Mouse (Mus musculus) neural tube, embryonic 14.5 days (tissue): ENCODE data around the gene Tmem110. TPM values are rescaled to one million over a fixed set of nuclear protein-coding genes. Genes with fewer than 3 reads are reported as not detected.

ENCODE experiments used
- ATAC-seq: fragments of 200-750 bp; cut with Nextera tagmentation; 2 replicates; pipeline ENCODE4 v1.8.0; 2017; ENCODE audit warnings: low read depth, mild to moderate bottlenecking, moderate TSS enrichment, moderate library complexity
- H3K27ac ChIP-seq: fragments of 300-500 bp; sonication (generic); 2 replicates; pipeline ENCODE4 v1.5.1; 2014; ENCODE audit warnings: low read depth, mild to moderate bottlenecking, control low read depth, low read length, moderate library complexity, mixed read lengths
- H3K27me3 ChIP-seq: fragments of 300-500 bp; sonication (generic); 2 replicates; pipeline ENCODE4 v1.6.1; 2014; ENCODE audit warnings: low read length; ENCODE audit not compliant: control insufficient read depth, insufficient read depth
- H3K36me3 ChIP-seq: fragments of 300-500 bp; sonication (generic); 2 replicates; pipeline ENCODE4 v1.6.1; 2014; ENCODE audit warnings: low read length, mixed read lengths; ENCODE audit not compliant: control insufficient read depth, insufficient read depth
- H3K4me1 ChIP-seq: fragments of 300-500 bp; sonication (generic); 2 replicates; pipeline ENCODE4 v1.6.1; 2014; ENCODE audit warnings: low read length; ENCODE audit not compliant: control insufficient read depth, insufficient read depth
- H3K4me2 ChIP-seq: fragments of 300-500 bp; sonication (generic); 2 replicates; pipeline ENCODE4 v1.6.1; 2014; ENCODE audit warnings: mild to moderate bottlenecking, low read depth, low read length, control low read depth
- H3K4me3 ChIP-seq: fragments of 300-500 bp; sonication (generic); 2 replicates; pipeline ENCODE4 v1.5.1; 2014; ENCODE audit warnings: low read depth, low read length, control low read depth, mixed read lengths
- H3K9ac ChIP-seq: fragments of 300-500 bp; sonication (generic); replicated peaks from 2 replicates; pipeline ENCODE4 v1.6.1; 2014; ENCODE audit warnings: low read depth, mild to moderate bottlenecking, control low read depth, low read length, mixed read lengths
- H3K9me3 ChIP-seq: fragments of 300-500 bp; sonication (generic); 2 replicates; pipeline ENCODE4 v1.6.1; 2016; ENCODE audit warnings: low read length; ENCODE audit not compliant: control insufficient read depth
- WGBS: fragments of 180-500 bp; shearing (Covaris S2); extraction: QIAGEN DNeasy Blood & Tissue Kit; methylation state at CpG from one replicate; pipeline ENCODE4 v1.1.7; 2014; 5-methylcytosine and 5-hydroxymethylcytosine counted together
- polyA plus RNA-seq: library from polyadenylated mRNA; unstranded; fragments of >200 nt; fragmentation: Nextera tagmentation; extraction: Ambion mirVana; gene quantifications from 2 replicates; pipeline ENCODE4 v1.2.1, GENCODE M21; 2014

Tmem110 gene
- polyA plus RNA-seq, 1 experiment from 2014 or later: 19.3 TPM

DNA sequence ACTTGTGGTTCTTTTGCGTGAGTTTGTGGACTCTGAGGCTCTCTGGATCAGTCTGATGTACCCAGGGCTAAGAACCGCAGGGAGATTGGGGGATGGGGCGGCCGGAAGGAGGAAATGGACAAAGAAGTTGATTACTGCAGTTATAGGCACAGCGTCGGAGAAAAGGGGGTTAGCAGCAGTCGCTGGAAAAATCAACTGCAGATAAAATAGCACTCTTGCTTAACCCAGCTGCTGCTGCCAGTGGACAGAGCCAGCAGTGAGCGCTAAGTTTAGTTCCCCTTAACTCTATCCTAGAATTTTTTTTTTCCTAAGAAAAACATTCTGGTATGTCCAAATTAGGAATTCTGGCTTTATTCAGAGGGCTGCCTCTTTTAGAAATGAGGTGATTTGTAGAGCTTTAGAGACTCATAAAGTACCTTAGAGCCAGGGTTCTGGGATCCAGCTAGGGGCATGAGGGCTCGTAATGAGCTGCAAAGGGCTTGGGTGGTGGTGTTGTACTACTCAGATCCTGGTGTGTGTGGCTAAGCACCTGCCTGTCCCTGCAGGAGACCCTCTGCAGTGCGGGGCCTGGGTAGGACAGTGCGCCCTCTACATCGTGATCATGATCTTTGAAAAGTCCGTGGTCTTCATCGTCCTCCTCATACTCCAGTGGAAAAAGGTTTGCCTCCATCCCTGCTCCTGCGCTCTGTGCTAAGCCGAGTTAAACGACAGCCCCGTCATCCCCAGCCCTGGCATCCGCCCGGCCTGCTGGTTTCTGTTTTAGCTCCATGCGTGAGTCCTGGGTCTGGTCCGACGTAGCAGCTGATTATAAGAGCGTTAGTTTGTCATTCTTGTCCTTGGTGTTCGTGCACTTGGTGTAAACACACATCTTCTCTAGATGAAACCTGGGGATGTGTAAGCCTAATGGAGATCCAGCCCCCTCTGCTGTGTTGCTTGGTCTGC is 45.1 kb downstream of the Tmem110 start:
- Histone ChIP-seq H3K9me3 (no peaks in the 10 kb centered on the region), H3K27me3 (no peaks in the 10 kb centered on the region), H3K4me1 (no peaks in the 10 kb centered on the region), H3K9ac (no peak overlapping the region), H3K36me3 (peaks cover 12% of the 10 kb centered on the region), H3K4me3 (no peak overlapping the region), H3K27ac (no peak overlapping the region), H3K4me2 (no peak overlapping the region)
- 74% methylated on average over 25 of the region's 25 CpGs for WGBS
- ATAC-seq: no peak

DNA sequence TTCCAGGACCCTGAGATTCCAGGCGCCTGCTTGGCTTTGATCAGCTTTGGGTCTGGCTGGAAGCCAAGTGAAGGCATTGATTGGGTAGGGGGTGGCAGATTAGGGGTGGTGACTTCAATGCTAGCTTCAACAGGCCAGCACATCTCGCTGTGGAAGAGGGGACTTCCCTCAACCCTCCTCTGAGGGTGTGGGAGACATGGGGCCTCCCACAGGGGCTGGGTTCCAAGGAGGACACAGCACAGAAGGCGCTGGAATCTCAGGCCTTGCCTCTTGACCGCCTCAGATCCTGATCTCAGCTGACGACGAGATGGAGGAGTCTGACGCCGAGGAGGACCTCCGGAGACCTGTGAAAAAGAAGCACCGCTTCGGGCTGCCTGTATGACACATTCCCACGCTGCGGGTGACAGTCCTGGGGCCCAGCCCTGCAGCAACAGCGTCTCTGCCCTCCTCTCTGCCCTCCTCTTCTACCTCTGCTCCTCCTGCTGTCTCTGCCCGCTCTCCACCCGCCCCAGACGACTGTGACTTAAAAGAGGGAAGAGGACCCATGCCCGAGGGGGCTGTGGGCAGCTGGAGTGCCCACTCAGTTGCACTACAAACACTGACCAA is 48.8 kb downstream of the Tmem110 start:
- no peak overlapping the region for H3K9ac ChIP-seq
- no peaks in the 10 kb centered on the region for H3K27me3 ChIP-seq
- H3K9me3 ChIP-seq: no peaks in the 10 kb centered on the region
- no peak overlapping the region for H3K27ac ChIP-seq
- ATAC-seq: no peak
- H3K4me2 ChIP-seq: no peak overlapping the region
- 91% methylated on average over 18 of the region's 18 CpGs for WGBS
- H3K4me1 ChIP-seq: no peaks in the 10 kb centered on the region
- peaks cover 13% of the 10 kb centered on the region for H3K36me3 ChIP-seq
- no peak overlapping the region for H3K4me3 ChIP-seq

DNA sequence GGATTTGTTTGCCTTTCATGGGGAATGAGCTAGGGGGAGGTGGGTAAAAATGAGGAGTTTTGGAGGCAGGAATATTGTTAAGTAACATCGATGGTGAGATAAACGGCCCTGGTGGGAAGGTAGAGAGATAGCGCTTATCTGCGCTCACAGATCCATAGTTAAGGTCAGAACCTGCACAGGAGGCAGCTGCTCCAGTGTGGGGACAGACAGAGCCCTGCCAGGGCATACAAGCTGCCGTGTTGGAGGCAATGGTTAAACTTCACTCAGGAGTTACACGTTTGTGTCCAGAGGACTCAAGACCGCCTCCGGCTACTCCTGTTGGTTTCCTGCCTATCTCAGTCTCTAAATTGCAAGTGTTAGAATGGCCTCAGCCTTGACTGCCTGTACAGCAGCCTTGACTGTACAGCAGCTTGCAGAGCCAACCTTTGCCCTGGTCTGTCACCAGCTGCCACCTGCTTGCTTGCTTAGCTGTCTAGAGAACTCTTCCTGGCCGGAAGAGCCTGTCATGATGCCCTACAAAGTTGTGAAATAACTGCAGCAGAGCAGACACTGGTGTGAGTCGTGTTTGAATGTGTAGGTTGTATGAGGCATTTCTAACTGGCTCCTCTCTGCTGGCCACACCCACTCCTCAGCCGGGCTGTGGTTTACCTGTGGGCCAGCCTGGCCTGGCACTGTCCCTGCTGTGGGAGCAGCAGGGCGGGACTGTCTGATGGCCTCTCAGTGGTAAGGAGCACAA is 49.9 kb downstream of the Tmem110 start:
- no peak for ATAC-seq
- Histone ChIP-seq H3K4me1 (no peaks in the 10 kb centered on the region), H3K27ac (no peak overlapping the region), H3K9ac (no peak overlapping the region), H3K4me3 (no peak overlapping the region), H3K36me3 (peaks cover 13% of the 10 kb centered on the region), H3K27me3 (no peaks in the 10 kb centered on the region), H3K9me3 (no peaks in the 10 kb centered on the region), H3K4me2 (no peak overlapping the region)
- WGBS: 93% methylated on average over 12 of the region's 12 CpGs

DNA sequence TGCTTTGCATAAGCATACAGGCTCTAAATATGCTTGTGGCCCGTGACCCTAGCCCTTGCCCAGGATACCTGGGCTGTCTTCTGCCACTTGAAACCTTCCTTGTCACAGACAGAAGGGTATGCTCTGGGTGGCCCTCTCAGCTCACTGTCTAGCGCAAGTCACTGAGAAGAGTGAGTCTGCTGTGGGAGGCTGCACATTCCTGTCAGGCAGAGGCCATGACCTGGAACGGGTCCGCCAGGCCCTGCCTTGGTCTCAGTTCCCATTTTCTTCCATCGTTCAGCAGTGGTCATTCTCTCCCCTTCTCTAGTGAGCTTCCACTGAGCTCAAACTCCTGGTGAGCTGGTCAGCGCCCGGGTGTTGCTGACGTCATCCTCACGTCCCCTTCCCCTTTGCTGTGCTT is 50.6 kb downstream of the Tmem110 start:
- no peaks in the 10 kb centered on the region for H3K27me3 ChIP-seq
- 85% methylated on average over 9 of the region's 9 CpGs for WGBS
- peaks cover 13% of the 10 kb centered on the region for H3K36me3 ChIP-seq
- no peak overlapping the region for H3K4me2 ChIP-seq
- no peaks in the 10 kb centered on the region for H3K9me3 ChIP-seq
- H3K4me3 ChIP-seq: no peak overlapping the region
- H3K4me1 ChIP-seq: no peaks in the 10 kb centered on the region
- H3K9ac ChIP-seq: no peak overlapping the region
- no peak overlapping the region for H3K27ac ChIP-seq
- ATAC-seq: no peak

DNA sequence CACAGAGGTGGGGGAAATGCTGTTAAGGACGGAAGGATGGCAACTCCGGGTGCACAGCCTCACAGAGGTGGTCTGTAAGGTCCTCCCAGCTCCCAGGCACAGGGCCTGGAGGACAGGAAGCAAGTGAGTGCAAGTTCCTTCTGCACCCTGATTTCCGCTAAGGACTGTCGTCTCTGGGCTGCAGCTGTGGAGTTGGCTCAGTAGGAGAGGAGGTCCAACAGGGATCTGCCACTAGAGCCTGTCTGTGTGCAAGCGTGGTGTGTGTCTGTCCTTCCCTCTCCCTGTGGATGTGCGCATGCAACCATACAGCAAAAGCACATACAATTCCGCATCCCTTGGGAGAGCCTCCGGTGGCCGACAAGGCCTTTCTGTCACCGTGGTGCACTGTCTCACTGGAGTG is 51.1 kb downstream of the Tmem110 start:
- ATAC-seq: no peak
- Histone ChIP-seq H3K4me3 (no peak overlapping the region), H3K4me1 (no peaks in the 10 kb centered on the region), H3K9ac (no peak overlapping the region), H3K27me3 (no peaks in the 10 kb centered on the region), H3K4me2 (no peak overlapping the region), H3K9me3 (no peaks in the 10 kb centered on the region), H3K27ac (no peak overlapping the region), H3K36me3 (peaks cover 13% of the 10 kb centered on the region)
- WGBS: 90% methylated on average over 10 of the region's 10 CpGs

DNA sequence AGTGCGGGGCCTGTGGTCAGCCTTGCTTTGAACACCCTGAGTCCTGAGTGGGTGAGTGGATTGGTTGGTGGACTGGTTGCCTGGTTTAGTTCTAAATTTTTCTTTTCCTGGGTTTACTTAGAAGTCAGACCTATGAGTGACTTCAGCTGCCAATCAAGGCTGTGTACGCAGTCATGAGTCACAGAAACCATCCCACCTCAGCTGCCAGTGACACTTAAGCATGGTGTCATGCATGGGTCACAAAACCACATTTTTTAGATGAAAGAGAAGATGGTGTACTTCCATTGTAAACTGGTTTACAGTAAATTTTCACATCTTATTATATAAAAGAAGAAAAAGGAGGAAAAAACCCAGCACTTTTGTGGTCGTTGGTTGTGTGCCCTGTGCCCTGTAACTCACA is 52.4 kb downstream of the Tmem110 start:
- ATAC-seq: no peak
- H3K36me3 ChIP-seq: peaks cover 9% of the 10 kb centered on the region
- H3K9ac ChIP-seq: no peak overlapping the region
- WGBS: 100% methylated on average over 3 of the region's 3 CpGs
- H3K27me3 ChIP-seq: no peaks in the 10 kb centered on the region
- no peaks in the 10 kb centered on the region for H3K4me1 ChIP-seq
- no peaks in the 10 kb centered on the region for H3K9me3 ChIP-seq
- no peak overlapping the region for H3K4me3 ChIP-seq
- H3K4me2 ChIP-seq: no peak overlapping the region
- H3K27ac ChIP-seq: no peak overlapping the region

DNA sequence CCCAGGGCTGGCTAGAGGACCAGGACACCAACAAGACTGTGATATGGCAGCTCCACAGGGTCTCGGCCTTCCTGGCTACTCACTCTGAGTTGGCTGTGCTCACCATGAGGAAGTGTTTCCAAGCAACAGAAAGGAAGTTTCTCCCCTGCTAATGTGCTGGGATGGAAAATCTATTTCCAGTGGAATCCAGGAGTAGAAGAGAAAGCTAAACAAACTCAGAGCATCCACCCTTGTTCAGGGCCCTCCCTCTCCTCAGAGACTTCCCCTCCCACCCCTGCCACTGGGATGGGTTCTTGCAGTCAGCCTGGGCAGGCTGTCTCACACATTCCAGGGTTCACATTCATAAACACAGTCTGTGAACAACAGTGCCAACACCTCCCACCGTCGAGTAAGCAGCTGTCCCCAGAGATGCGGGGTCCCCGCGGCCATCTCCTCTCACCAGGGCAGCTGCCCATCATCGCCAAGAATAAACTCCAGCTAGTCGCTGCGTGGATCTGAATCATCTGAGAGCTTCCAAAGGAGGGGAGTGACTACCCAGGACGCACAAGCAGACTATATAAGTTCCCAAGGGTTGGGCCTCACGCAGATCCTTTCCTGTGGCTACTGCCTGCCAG is 53.7 kb downstream of the Tmem110 start, which contains the start of gene Mustn1:
Gene Mustn1, plus strand, starts transcription at position 243 of the 614 bp plus-strand sequence.
- Histone ChIP-seq H3K36me3 (peaks cover 6% of the 10 kb centered on the region; the same call in 1 of the 2 replicates), H3K4me1 (no peaks in the 10 kb centered on the region), H3K4me3 (no peak within 1 kb of the TSS), H3K27ac (no peak within 1 kb of the TSS), H3K4me2 (no peak within 1 kb of the TSS), H3K9ac (no peak within 1 kb of the TSS), H3K27me3 (no peaks in the 10 kb centered on the region), H3K9me3 (no peaks in the 10 kb centered on the region)
- 76% methylated on average over 11 of the region's 11 CpGs for WGBS
- no peak for ATAC-seq

DNA sequence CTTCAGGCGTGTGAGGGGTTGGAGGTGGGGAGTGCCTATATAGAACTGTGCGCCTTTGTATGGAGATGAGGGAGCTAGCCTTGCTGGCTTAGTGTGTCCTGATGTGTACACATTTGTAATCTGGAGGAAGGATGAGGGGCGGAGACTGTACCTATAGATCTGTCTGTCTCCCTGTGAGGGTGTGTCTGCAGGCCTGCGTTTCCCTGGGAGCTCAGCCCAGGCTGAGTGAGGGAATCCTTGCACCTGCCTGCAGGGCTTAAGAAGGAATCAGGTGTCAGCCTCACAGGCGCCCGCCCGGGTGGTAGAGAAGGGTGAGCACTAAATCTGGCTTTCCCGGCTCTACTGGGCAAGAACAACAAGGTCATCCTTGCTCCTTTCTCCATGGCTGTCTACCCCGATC is 54.4 kb downstream of the Tmem110 start:
- Histone ChIP-seq H3K4me2 (no peak overlapping the region), H3K9me3 (no peaks in the 10 kb centered on the region), H3K27me3 (no peaks in the 10 kb centered on the region), H3K36me3 (peaks cover 3% of the 10 kb centered on the region; the same call in 1 of the 2 replicates), H3K4me1 (no peaks in the 10 kb centered on the region), H3K9ac (no peak overlapping the region), H3K27ac (no peak overlapping the region), H3K4me3 (no peak overlapping the region)
- no peak for ATAC-seq
- WGBS: 69% methylated on average over 9 of the region's 9 CpGs
